Mouse (Mus musculus) liver, postnatal 0 days (tissue): Measurements from ENCODE around the gene Ctnnbip1.

Source experiments
- CTCF ChIP-seq: sonication (generic); IDR thresholded peaks from 2 replicates; pipeline ENCODE4 v1.5.1; 2016; ENCODE audit warnings: antibody characterized with exemption, low read depth
- EP300 ChIP-seq: IDR thresholded peaks from 2 replicates; pipeline ENCODE4 v1.6.1; 2016; ENCODE audit warnings: antibody characterized with exemption, low read depth, mild to moderate bottlenecking

DNA sequence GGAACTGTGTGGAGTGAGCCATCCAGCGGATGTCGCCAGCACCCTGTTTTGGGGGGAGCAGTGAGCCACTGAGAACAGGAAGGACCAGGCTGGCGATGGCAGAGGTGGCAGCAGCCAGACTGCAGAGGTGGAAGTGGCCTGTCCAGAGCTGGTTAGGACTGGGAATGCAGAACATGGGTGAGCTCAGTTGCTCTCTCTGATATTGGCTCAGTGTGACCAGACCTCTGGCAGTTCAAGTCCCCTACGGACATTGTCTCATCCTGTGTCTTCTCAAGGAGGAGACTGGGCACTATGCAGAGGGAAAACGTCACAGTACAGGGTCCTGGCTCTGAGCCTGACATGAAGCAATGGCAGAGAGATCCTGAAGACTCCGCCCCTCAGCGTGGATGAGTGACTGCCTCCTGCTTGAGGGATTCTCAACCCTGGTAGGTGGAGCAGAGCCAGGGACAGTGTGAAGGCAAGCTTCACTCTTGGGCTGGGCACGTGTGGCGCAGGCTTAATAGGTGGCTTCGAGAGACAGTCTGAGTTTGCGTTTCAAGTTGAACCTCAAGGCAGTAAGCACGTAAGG is 79.7 kb downstream of the Ctnnbip1 start:
- TF ChIP-seq CTCF = no peak
- no peak for TF ChIP-seq EP300
